Mouse (Mus musculus) brain, embryonic 14.5 days (tissue): Measurements from ENCODE around the gene Scn8a.

Experiments
- CTCF ChIP-seq: fragments of 200-500 bp; IDR thresholded peaks from 2 replicates; pipeline ENCODE4 v1.5.1; 2012; ENCODE audit warnings: inconsistent platforms, mild to moderate bottlenecking, moderate library complexity, borderline replicate concordance; ENCODE audit not compliant: insufficient read depth, insufficient read length; ENCODE audit errors: extremely low read depth
- POLR2A ChIP-seq: fragments of 200-500 bp; IDR thresholded peaks from 2 replicates; pipeline ENCODE4 v1.6.1; 2012; ENCODE audit warnings: mild to moderate bottlenecking, inconsistent platforms, borderline replicate concordance; ENCODE audit not compliant: poor library complexity, insufficient read depth, insufficient read length, severe bottlenecking; ENCODE audit errors: extremely low read depth

DNA sequence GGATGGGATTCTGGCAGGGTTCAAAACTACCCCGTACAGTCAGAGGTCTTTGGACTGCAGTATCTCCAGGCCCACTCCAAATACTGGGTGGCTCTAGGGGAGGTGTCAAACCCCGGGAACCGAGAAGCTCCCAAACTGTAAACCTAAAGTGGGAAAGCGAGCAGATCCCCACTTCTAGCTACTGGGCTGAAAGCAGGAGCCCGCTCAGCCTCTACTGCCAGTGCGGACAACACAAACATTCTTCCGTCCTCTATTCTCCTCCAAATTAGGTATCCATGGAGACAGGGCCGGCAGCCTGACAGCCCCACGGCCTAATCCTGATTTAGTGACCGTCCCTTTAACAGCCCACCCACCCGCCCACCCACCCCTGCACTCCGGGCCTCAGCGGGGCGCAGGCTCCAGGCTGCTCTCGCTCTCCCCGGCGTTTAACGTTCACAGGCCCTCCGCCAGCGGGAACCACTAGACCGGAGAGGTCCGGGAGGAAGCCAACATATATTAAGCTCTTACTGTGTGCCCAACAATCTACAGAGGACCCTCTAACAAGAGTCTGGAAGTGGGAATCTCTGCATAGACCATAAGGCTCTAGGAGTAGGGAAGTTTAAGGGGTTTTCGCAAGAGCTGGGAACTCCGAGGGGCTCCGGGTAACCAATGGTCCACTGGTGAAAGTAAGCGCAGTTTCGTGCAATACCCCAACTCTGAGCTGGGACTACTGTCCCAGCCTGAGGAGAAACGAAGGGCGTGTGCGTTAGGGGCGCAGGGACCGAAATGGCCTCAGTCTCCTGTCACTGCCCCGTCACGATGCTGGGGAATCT, 207.5 kb downstream of the Scn8a start:
- TF ChIP-seq POLR2A (no peak), CTCF (no peak)
